Mouse (Mus musculus) limb, embryonic 10.5 days (tissue): Measurements from ENCODE around the gene Myo1d. TPM values are rescaled to one million over a fixed set of nuclear protein-coding genes. Genes with fewer than 3 reads are reported as not detected.

Source experiments
- DNase-seq: peaks from one replicate; pipeline ENCODE4 v3.0.0-alpha.2; 2017; ENCODE audit warnings: low spot score
- H3K27ac ChIP-seq: fragments of 300-500 bp; sonication (generic); 2 replicates; pipeline ENCODE4 v1.5.1; 2016; ENCODE audit warnings: mild to moderate bottlenecking
- H3K27me3 ChIP-seq: fragments of 300-500 bp; sonication (generic); 2 replicates; pipeline ENCODE4 v1.6.1; 2016; ENCODE audit warnings: low read depth, mild to moderate bottlenecking; ENCODE audit not compliant: poor library complexity, severe bottlenecking
- H3K36me3 ChIP-seq: fragments of 300-500 bp; sonication (generic); 2 replicates; pipeline ENCODE4 v1.6.1; 2016; ENCODE audit warnings: mild to moderate bottlenecking, moderate library complexity
- H3K4me1 ChIP-seq: fragments of 300-500 bp; sonication (generic); 2 replicates; pipeline ENCODE4 v1.6.1; 2016
- H3K4me3 ChIP-seq: fragments of 300-500 bp; sonication (generic); 2 replicates; pipeline ENCODE4 v1.5.1; 2016; ENCODE audit warnings: mild to moderate bottlenecking, moderate library complexity
- H3K9me3 ChIP-seq: fragments of 300-500 bp; sonication (generic); replicated peaks from 2 replicates; pipeline ENCODE4 v1.6.1; 2016; ENCODE audit warnings: mild to moderate bottlenecking
- WGBS: fragments of 180-500 bp; shearing (Covaris S2); methylation state at CpG from one replicate; pipeline ENCODE4 v1.1.7; 2016; 5-methylcytosine and 5-hydroxymethylcytosine counted together
- polyA plus RNA-seq: library from polyadenylated mRNA; unstranded; fragments of >200 nt; fragmentation: Nextera tagmentation; extraction: Ambion mirVana; gene quantifications from 2 replicates; pipeline ENCODE4 v1.2.1, GENCODE M21; 2016

The Myo1d gene
- polyA plus RNA-seq, 1 experiment from 2014 or later = 4.6 TPM

- DNase-seq = no peak
- H3K9me3 ChIP-seq = no peaks in the 10 kb centered on the region
- no peak overlapping the region for H3K4me3 ChIP-seq
- H3K4me1 ChIP-seq = peaks cover 19% of the 10 kb centered on the region
- no peak overlapping the region for H3K27ac ChIP-seq
- H3K27me3 ChIP-seq = peaks cover 9% of the 10 kb centered on the region; the same call in 1 of the 2 replicates
- no peaks in the 10 kb centered on the region for H3K36me3 ChIP-seq
- WGBS = 87% methylated on average over 3 of the region's 3 CpGs
Measured at GRCm38 (mm10) chr11:80775535-80775934, 4.3 kb downstream of the Myo1d start.

- peaks cover 6% of the 10 kb centered on the region; the same call in 1 of the 2 replicates for H3K4me1 ChIP-seq
- H3K36me3 ChIP-seq = no peaks in the 10 kb centered on the region
- H3K4me3 ChIP-seq = no peak overlapping the region
- WGBS = 87% methylated on average over 6 of the region's 6 CpGs
- DNase-seq = no peak
- no peak overlapping the region for H3K27ac ChIP-seq
- no peaks in the 10 kb centered on the region for H3K9me3 ChIP-seq
- no peaks in the 10 kb centered on the region for H3K27me3 ChIP-seq
Measured at GRCm38 (mm10) chr11:80772595-80773210, 7.1 kb downstream of the Myo1d start.

DNA sequence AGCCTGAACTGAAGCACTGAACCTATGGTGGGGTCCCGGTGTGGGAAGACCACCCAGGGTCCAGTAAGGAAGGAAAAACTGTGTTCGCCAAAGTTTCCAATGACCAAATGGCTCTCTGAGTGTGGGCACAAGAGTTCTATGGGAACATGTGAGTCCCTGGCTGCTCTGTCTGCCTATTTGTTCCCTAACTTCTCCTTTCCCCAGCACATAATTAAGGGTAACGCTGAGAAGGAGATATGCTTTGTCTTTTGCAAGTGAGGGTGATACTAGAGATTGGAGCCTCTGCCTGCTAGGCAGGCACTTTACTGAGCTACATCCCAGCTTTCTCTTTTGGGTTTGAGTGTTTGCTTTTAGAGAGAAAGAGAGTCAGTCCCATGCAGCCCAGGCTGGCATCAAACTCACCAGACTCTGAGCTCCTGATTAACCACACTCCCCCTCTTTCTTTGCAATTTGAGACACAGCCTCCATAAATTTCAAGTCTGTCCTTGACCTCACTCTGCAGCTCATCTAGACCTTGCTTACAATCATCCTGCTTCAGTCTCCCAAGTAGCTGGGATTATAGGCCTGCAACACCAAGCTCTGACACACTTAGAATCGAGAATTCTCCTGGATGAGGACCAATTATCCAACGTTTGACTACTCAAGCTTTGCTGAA, 8.1 kb downstream of the Myo1d start:
- H3K36me3 ChIP-seq = no peaks in the 10 kb centered on the region
- peaks cover 6% of the 10 kb centered on the region; the same call in 1 of the 2 replicates for H3K4me1 ChIP-seq
- H3K27me3 ChIP-seq = no peaks in the 10 kb centered on the region
- no peaks in the 10 kb centered on the region for H3K9me3 ChIP-seq
- WGBS = 86% methylated on average over 5 of the region's 5 CpGs
- DNase-seq = no peak
- H3K27ac ChIP-seq = no peak overlapping the region
- H3K4me3 ChIP-seq = no peak overlapping the region

DNA sequence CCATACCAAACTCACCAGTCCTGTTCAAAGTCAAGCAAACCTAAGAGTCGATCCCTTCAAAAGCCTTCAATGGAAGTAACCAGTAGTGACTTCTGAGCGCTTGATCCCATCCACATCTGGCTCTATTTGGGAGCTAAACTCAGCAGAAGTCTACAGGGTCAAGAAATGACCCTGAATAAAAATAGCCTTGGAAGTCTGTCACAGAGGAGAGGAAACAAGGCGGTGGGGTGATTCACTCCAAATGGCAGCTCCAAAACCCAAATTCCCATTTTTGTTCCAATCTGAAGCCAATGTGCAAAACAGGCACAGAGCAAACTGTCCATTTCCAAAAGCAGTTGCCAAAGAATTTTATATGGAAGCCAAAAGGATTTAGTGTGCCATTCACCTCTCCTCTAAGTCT, 8.6 kb downstream of the Myo1d start:
- no peaks in the 10 kb centered on the region for H3K27me3 ChIP-seq
- WGBS = 80% methylated on average over 3 of the region's 3 CpGs
- H3K36me3 ChIP-seq = no peaks in the 10 kb centered on the region
- no peak overlapping the region for H3K4me3 ChIP-seq
- H3K27ac ChIP-seq = no peak overlapping the region
- no peaks in the 10 kb centered on the region for H3K9me3 ChIP-seq
- no peak for DNase-seq
- peaks cover 6% of the 10 kb centered on the region; the same call in 1 of the 2 replicates for H3K4me1 ChIP-seq

GRCm38 (mm10) chr11:80767320-80767617, 12.6 kb downstream of the Myo1d start:
- Histone ChIP-seq H3K27me3 (no peaks in the 10 kb centered on the region), H3K4me3 (no peak overlapping the region), H3K27ac (no peak overlapping the region), H3K4me1 (peaks cover 6% of the 10 kb centered on the region; the same call in 1 of the 2 replicates), H3K36me3 (no peaks in the 10 kb centered on the region), H3K9me3 (no peaks in the 10 kb centered on the region)
- DNase-seq = no peak
- WGBS = 87% methylated on average over 3 of the region's 3 CpGs

DNA sequence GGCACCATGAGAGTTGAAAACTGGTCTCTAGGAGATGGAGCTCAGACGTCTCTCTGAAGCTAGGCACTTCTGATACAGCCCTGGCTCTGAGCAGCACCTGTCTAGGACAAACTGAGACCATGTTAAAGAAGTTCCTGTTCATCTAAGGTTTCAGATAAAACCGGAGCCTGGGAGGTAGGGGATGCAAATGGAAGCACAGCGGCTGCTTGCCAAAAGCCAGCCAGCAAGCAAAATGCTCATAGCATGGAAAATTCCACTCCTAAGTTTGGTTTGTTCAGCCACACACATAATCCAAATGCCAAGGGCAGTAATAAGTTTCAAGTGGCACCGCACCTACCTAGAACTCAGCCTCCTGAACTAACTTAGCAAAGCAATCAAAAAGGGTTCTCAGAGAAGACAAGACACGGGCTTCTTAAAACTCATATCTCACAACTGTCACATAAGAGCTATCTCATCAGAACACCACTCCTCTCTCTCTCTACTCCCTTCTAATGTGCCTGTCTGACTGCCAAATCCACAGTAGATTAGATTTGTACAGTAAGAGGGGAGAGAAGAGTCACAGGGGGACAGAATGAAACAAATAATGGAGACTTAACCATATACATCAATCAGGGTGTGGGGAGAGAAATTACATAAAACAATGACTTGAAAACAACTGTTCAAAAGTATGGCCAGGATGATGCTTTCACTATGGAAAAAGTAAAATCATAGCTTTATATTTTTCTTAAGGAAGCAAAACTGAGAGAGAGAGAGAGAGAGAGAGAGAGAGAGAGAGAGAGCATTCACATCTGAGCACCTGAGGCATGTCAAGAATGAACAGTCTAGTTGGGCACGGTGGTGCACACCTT, 13.1 kb downstream of the Myo1d start:
- Histone ChIP-seq H3K9me3 (no peaks in the 10 kb centered on the region), H3K4me1 (peaks cover 3% of the 10 kb centered on the region; the same call in 1 of the 2 replicates), H3K27ac (no peak overlapping the region), H3K27me3 (no peaks in the 10 kb centered on the region), H3K4me3 (no peak overlapping the region), H3K36me3 (no peaks in the 10 kb centered on the region)
- no peak for DNase-seq
- 89% methylated on average over 6 of the region's 6 CpGs for WGBS

GRCm38 (mm10) chr11:80766068-80766467, 13.8 kb downstream of the Myo1d start:
- Histone ChIP-seq H3K36me3 (no peaks in the 10 kb centered on the region), H3K27me3 (no peaks in the 10 kb centered on the region), H3K9me3 (no peaks in the 10 kb centered on the region), H3K4me1 (no peaks in the 10 kb centered on the region; the same call in 1 of the 2 replicates), H3K4me3 (no peak overlapping the region), H3K27ac (no peak overlapping the region)
- no peak for DNase-seq
- WGBS = 93% methylated on average over 4 of the region's 4 CpGs

DNA sequence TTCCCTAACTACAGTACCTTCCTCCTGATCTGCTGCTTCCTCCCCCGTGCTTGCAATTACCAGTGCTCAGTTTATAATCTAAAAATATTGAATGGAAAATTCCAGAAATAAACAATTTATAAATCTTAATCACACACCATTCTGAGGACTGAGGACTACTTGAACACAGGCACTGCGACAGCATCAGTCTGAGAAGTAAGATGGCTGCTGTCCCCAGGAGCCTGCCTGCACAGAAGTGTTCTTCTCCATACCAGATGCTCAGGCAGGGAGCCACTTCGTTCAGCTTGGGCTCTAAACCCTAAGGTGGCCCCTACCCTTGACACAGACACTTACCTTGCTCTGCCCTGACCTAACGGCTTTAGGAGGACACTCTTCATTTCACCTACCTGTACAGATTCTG, 17.8 kb downstream of the Myo1d start:
- 79% methylated on average over 4 of the region's 4 CpGs for WGBS
- H3K4me1 ChIP-seq = no peaks in the 10 kb centered on the region

DNA sequence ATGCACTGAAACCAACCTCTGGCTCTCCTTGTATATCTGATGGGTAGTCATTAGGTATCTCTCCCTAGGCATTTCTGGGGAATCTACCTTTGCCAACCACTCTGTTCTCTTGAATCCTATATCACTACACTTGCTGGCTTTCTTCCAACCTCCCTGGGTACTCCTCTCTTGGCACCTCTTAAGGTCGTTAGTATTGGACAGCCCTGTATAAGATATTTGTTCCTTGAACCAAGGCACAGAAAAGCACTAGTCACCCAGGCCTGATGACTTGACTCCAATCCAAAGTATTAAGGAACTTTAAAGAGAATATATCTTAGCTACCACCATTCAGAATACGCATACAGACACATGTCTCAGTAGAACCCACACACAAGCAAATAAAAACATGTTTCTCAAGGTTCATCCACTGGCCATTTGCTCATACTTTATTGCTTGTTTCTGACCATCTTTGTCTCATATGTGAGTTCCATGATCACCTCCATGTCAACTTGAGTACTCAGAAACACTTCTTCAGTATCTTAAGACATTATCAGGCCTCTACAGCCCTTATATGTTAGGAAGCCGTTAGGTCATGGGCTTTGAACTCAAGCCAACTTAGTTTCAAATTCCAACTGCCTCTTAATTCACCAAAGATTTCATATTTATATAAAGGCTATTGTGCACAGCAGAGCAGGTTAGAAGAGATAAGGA, 18.4 kb downstream of the Myo1d start:
- no peak overlapping the region for H3K4me3 ChIP-seq
- no peak for DNase-seq
- no peaks in the 10 kb centered on the region for H3K9me3 ChIP-seq
- WGBS = 90% methylated on average over 3 of the region's 3 CpGs
- no peaks in the 10 kb centered on the region for H3K27me3 ChIP-seq
- H3K27ac ChIP-seq = no peak overlapping the region
- H3K36me3 ChIP-seq = no peaks in the 10 kb centered on the region
- no peaks in the 10 kb centered on the region for H3K4me1 ChIP-seq

More for the DNA sequence above, 17.8 kb downstream of the Myo1d start:
- Histone ChIP-seq H3K27ac (no peak overlapping the region), H3K4me3 (no peak overlapping the region), H3K9me3 (no peaks in the 10 kb centered on the region), H3K27me3 (no peaks in the 10 kb centered on the region), H3K36me3 (no peaks in the 10 kb centered on the region)
- no peak for DNase-seq

DNA sequence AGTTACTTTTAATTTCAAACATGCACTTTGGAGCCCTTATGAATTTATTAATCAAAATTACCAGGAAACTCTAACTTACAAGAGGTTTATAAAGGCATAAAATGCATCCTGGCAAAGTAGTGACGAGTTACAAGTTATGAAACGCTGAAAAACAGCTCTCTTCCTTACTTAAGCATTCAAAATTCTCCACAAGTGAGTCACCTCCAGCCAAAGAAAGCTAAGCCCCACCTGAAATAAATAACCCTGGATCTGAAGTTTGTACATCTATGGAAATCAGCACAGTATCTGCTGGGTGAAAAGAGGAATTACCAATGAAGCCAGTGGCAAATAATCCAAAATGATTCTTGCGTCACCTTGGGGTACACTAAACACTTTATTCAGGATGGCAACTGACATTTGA, 20.8 kb downstream of the Myo1d start:
- H3K27ac ChIP-seq = no peak overlapping the region
- H3K4me1 ChIP-seq = no peaks in the 10 kb centered on the region
- WGBS = 90% methylated on average over 3 of the region's 3 CpGs
- no peaks in the 10 kb centered on the region for H3K36me3 ChIP-seq
- H3K4me3 ChIP-seq = no peak overlapping the region
- DNase-seq = no peak
- H3K9me3 ChIP-seq = no peaks in the 10 kb centered on the region
- no peaks in the 10 kb centered on the region for H3K27me3 ChIP-seq

DNA sequence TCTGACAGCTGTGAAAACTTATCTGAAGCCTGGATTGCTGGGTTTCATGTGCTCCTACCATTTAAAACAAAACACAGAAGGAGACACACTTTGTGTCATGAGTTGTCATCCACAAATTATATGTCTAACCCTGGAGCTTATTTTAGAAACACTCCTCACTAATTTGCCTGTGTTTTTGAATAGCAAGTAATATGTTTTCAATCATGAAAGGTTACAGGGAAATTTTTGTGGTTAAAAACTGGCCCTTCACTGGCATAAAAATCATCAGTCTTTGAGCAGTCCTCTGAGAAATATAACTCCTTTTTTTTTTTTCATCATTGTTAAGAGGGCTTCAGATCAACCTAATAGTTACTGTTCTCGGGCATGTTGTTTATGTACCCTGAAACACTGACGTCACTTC, 25.6 kb downstream of the Myo1d start:
- DNase-seq = no peak
- no peak overlapping the region for H3K27ac ChIP-seq
- no peaks in the 10 kb centered on the region for H3K27me3 ChIP-seq
- no peak overlapping the region for H3K4me3 ChIP-seq
- WGBS = 77% methylated on average over 2 of the region's 2 CpGs
- H3K4me1 ChIP-seq = no peaks in the 10 kb centered on the region
- H3K36me3 ChIP-seq = no peaks in the 10 kb centered on the region
- H3K9me3 ChIP-seq = no peaks in the 10 kb centered on the region

- Histone ChIP-seq H3K4me3 (no peak overlapping the region), H3K36me3 (no peaks in the 10 kb centered on the region), H3K4me1 (no peaks in the 10 kb centered on the region), H3K27me3 (no peaks in the 10 kb centered on the region), H3K27ac (no peak overlapping the region), H3K9me3 (no peaks in the 10 kb centered on the region)
- WGBS = 95% methylated on average over 1 of the region's 1 CpGs
- no peak for DNase-seq
Measured at GRCm38 (mm10) chr11:80751168-80751567, 28.7 kb downstream of the Myo1d start.

DNA sequence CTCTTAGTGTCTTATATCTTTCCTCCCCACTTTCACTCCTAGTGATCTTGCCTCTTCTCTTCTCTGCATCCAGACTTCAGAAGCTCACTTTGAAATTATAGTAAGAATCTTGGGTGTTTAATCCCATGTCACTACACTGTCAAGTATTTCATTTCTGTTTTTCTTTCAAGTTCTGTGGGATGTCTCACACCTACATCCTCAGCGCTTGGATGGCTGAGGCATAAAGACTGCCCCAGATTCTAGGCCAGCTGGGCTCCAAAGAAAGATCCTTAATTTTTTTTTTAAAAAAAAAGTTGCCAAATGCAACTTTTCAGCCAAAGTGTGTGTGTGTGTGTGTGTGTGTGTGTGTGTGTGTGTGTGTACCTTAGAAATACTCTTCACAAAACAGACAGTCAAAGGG, 30.6 kb downstream of the Myo1d start:
- 95% methylated on average over 1 of the region's 1 CpGs for WGBS
- DNase-seq = no peak

More for the DNA sequence above, 30.6 kb downstream of the Myo1d start:
- Histone ChIP-seq H3K4me3 (no peak overlapping the region), H3K36me3 (no peaks in the 10 kb centered on the region), H3K9me3 (no peaks in the 10 kb centered on the region), H3K27me3 (no peaks in the 10 kb centered on the region), H3K27ac (no peak overlapping the region), H3K4me1 (no peaks in the 10 kb centered on the region)
